Mouse (Mus musculus): ENCODE measurements around the gene Sbk3.

GRCm38 (mm10) chr7:4933103-4933502, 37.9 kb downstream of the Sbk3 start:
- no peak for TF ChIP-seq CTCF (IDR thresholded peaks at IDR 0.05; ENCODE audit: low read depth)
- TF ChIP-seq EP300 (IDR thresholded peaks at IDR 0.05; ENCODE audit: low read depth), result no peak

Measured in heart, postnatal 0 days (tissue).